Mouse (Mus musculus): Measurements from ENCODE around the gene Timp1. TPM values are rescaled to one million over a fixed set of nuclear protein-coding genes. Genes with fewer than 3 reads are reported as not detected.

Timp1 gene
- polyA plus RNA-seq, 1 experiment: 1.3 TPM

DNA sequence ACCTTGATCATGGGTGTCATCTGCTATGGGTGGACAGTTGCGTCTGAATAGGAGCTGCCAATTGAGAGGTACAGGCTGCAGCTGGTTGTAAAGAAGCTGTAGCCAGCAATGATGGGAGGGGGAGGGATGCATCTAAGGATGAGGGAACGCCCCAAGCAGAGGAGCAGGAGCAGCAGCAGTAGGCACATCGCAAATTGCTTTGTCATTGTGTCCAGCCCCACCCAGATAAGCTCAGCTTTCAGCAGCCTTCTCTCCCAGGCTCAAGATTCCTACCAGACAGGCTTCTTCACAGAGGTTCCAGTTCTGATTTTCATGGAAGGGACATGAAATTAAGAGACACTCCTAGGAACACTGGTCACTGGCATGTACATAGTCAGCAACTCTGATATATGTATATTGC is 40.1 kb downstream of the Timp1 start:
- TF ChIP-seq POLR2A (IDR thresholded peaks at IDR 0.05; ENCODE audit: low read depth, low read length) (no peak), CTCF (IDR thresholded peaks at IDR 0.05; ENCODE audit: extremely low read depth, insufficient read length, insufficient replicate concordance, low read depth, low read length) (no peak)

DNA sequence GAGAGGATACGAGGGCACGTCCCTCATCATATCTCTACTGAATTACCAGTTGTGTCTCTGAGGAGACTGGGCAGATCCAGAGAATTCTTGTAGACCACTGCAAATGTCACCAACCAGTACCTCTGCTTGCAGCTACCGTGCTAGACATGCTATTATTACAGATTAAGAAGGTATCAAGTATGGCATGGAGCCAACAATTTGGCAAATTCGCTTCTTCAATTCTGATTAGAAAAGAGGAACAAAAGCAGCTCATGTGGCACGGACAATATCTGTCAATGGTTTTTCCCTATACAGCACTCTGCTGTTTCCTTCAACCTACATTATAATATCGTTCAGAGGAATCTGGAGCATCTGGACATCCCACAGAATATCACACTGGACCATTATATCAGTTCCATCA is 43.8 kb downstream of the Timp1 start:
- no peaks in the 10 kb centered on the region for H3K4me1 ChIP-seq (ENCODE audit: control insufficient read depth, insufficient read depth, insufficient read length, low read length)
- no peak overlapping the region for H3K27ac ChIP-seq (ENCODE audit: insufficient read depth, low read depth, low read length)
- no peaks in the 10 kb centered on the region for H3K36me3 ChIP-seq (ENCODE audit: control insufficient read depth, insufficient read depth, low read length)
- H3K4me3 ChIP-seq (ENCODE audit: low read depth, low read length): no peak overlapping the region
- no peaks in the 10 kb centered on the region for H3K27me3 ChIP-seq (ENCODE audit: control insufficient read depth, insufficient read depth, low read length)
- 71% methylated on average over 6 of the region's 6 CpGs for WGBS
- TF ChIP-seq POLR2A (IDR thresholded peaks at IDR 0.05; ENCODE audit: low read depth, low read length) (no peak), CTCF (IDR thresholded peaks at IDR 0.05; ENCODE audit: extremely low read depth, insufficient read length, insufficient replicate concordance, low read depth, low read length) (no peak)

More for the DNA sequence above, 40.1 kb downstream of the Timp1 start:
- WGBS: 30% methylated on average over 3 of the region's 3 CpGs
- no peaks in the 10 kb centered on the region for H3K36me3 ChIP-seq (ENCODE audit: control insufficient read depth, insufficient read depth, low read length)
- H3K4me1 ChIP-seq (ENCODE audit: control insufficient read depth, insufficient read depth, insufficient read length, low read length): no peaks in the 10 kb centered on the region
- H3K27ac ChIP-seq (ENCODE audit: insufficient read depth, low read depth, low read length): no peak overlapping the region
- H3K4me3 ChIP-seq (ENCODE audit: low read depth, low read length): no peak overlapping the region
- no peaks in the 10 kb centered on the region for H3K27me3 ChIP-seq (ENCODE audit: control insufficient read depth, insufficient read depth, low read length)

GRCm38 (mm10) chrX:20915075-20915474 is 45.1 kb downstream of the Timp1 start:
- TF ChIP-seq CTCF (IDR thresholded peaks at IDR 0.05; ENCODE audit: extremely low read depth, insufficient read length, insufficient replicate concordance, low read depth, low read length) (no peak), POLR2A (IDR thresholded peaks at IDR 0.05; ENCODE audit: low read depth, low read length) (no peak)

DNA sequence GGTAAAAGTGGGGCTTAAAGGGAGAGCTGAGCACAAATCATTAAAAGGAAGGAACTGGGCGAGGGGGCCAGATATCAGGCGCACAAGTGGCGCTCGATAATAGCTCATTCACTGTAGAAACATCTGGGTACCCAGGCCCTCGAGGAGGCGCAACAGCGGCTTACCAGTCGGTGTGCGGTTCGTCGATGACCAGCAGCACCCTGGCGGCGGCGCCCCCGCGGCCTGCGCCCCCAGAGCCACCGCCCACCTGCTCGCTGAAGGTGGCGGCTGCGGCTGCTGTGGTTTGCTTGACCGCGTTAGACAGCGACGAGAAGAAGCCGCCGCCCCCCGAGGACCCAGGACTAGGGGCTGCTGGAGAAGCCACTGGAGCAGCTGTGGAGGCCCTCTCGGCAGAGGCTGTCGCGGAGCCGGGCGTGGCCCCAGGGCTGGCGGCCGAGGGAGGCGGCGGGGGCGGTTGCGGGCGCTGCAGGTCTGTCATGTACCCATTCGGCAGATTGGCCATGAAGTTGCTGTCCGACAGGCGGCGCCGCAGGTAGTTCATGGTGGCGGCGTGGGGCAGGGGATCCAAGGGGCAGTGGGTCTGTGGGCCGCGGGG is 50.4 kb downstream of the Timp1 start:
- Histone ChIP-seq H3K36me3 (ENCODE audit: control insufficient read depth, insufficient read depth, low read length) (no peaks in the 10 kb centered on the region), H3K4me3 (ENCODE audit: low read depth, low read length) (peak overlapping the region; percentile 60), H3K27ac (ENCODE audit: insufficient read depth, low read depth, low read length) (no peak overlapping the region), H3K4me1 (ENCODE audit: control insufficient read depth, insufficient read depth, insufficient read length, low read length) (peaks cover 4% of the 10 kb centered on the region; the same call in 1 of the 2 replicates), H3K27me3 (ENCODE audit: control insufficient read depth, insufficient read depth, low read length) (peaks cover 9% of the 10 kb centered on the region; the same call in 1 of the 2 replicates)
- 16% methylated on average over 49 of the region's 49 CpGs for WGBS
- TF ChIP-seq CTCF (IDR thresholded peaks at IDR 0.05; ENCODE audit: extremely low read depth, insufficient read length, insufficient replicate concordance, low read depth, low read length): no peak
- no peak for TF ChIP-seq POLR2A (IDR thresholded peaks at IDR 0.05; ENCODE audit: low read depth, low read length)

More at GRCm38 (mm10) chrX:20915075-20915474, 45.1 kb downstream of the Timp1 start:
- no peaks in the 10 kb centered on the region for H3K27me3 ChIP-seq (ENCODE audit: control insufficient read depth, insufficient read depth, low read length)
- H3K27ac ChIP-seq (ENCODE audit: insufficient read depth, low read depth, low read length): no peak overlapping the region
- H3K36me3 ChIP-seq (ENCODE audit: control insufficient read depth, insufficient read depth, low read length): no peaks in the 10 kb centered on the region
- H3K4me3 ChIP-seq (ENCODE audit: low read depth, low read length): no peak overlapping the region
- H3K4me1 ChIP-seq (ENCODE audit: control insufficient read depth, insufficient read depth, insufficient read length, low read length): no peaks in the 10 kb centered on the region

GRCm38 (mm10) chrX:20920844-20921364 is 50.9 kb downstream of the Timp1 start, which contains the start of gene Syn1:
TSS of gene Syn1 (minus strand) at chrX:20921004.
- H3K36me3 ChIP-seq (ENCODE audit: control insufficient read depth, insufficient read depth, low read length): no peaks in the 10 kb centered on the region
- peak within 1 kb of the TSS; percentile 60 for H3K4me3 ChIP-seq (ENCODE audit: low read depth, low read length)
- no peak within 1 kb of the TSS for H3K27ac ChIP-seq (ENCODE audit: insufficient read depth, low read depth, low read length)
- TF ChIP-seq POLR2A (IDR thresholded peaks at IDR 0.05; ENCODE audit: low read depth, low read length) (no peak), CTCF (IDR thresholded peaks at IDR 0.05; ENCODE audit: extremely low read depth, insufficient read length, insufficient replicate concordance, low read depth, low read length) (no peak)
- 2% methylated on average over 39 of the region's 44 CpGs for WGBS
- H3K4me1 ChIP-seq (ENCODE audit: control insufficient read depth, insufficient read depth, insufficient read length, low read length): peaks cover 4% of the 10 kb centered on the region; the same call in 1 of the 2 replicates
- peaks cover 9% of the 10 kb centered on the region; the same call in 1 of the 2 replicates for H3K27me3 ChIP-seq (ENCODE audit: control insufficient read depth, insufficient read depth, low read length)

- TF ChIP-seq CTCF (IDR thresholded peaks at IDR 0.05; ENCODE audit: extremely low read depth, insufficient read length, insufficient replicate concordance, low read depth, low read length): no peak
- TF ChIP-seq POLR2A (IDR thresholded peaks at IDR 0.05; ENCODE audit: low read depth, low read length): no peak
- no peak overlapping the region for H3K4me3 ChIP-seq (ENCODE audit: low read depth, low read length)
- H3K27ac ChIP-seq (ENCODE audit: insufficient read depth, low read depth, low read length): no peak overlapping the region
- no peaks in the 10 kb centered on the region for H3K36me3 ChIP-seq (ENCODE audit: control insufficient read depth, insufficient read depth, low read length)
- WGBS: 43% methylated on average over 5 of the region's 5 CpGs
- H3K4me1 ChIP-seq (ENCODE audit: control insufficient read depth, insufficient read depth, insufficient read length, low read length): peaks cover 4% of the 10 kb centered on the region; the same call in 1 of the 2 replicates
- peaks cover 9% of the 10 kb centered on the region; the same call in 1 of the 2 replicates for H3K27me3 ChIP-seq (ENCODE audit: control insufficient read depth, insufficient read depth, low read length)
Observed at GRCm38 (mm10) chrX:20921366-20921765, 51.4 kb downstream of the Timp1 start.

GRCm38 (mm10) chrX:20923506-20923905 is 53.5 kb downstream of the Timp1 start:
- no peak overlapping the region for H3K4me3 ChIP-seq (ENCODE audit: low read depth, low read length)
- 52% methylated on average over 1 of the region's 1 CpGs for WGBS
- TF ChIP-seq CTCF (IDR thresholded peaks at IDR 0.05; ENCODE audit: extremely low read depth, insufficient read length, insufficient replicate concordance, low read depth, low read length): no peak
- TF ChIP-seq POLR2A (IDR thresholded peaks at IDR 0.05; ENCODE audit: low read depth, low read length): no peak
- peaks cover 4% of the 10 kb centered on the region; the same call in 1 of the 2 replicates for H3K4me1 ChIP-seq (ENCODE audit: control insufficient read depth, insufficient read depth, insufficient read length, low read length)
- no peak overlapping the region for H3K27ac ChIP-seq (ENCODE audit: insufficient read depth, low read depth, low read length)
- H3K36me3 ChIP-seq (ENCODE audit: control insufficient read depth, insufficient read depth, low read length): no peaks in the 10 kb centered on the region
- peaks cover 9% of the 10 kb centered on the region; the same call in 1 of the 2 replicates for H3K27me3 ChIP-seq (ENCODE audit: control insufficient read depth, insufficient read depth, low read length)

Other genes with a start within 250 kb of the Timp1 start
- 132 and 255 TPM in 2 replicates for gene Uba1, start 211.8 kb upstream of the Timp1 start, polyA plus RNA-seq (2012; rRNA removed)
- gene Cdk16, start 182.2 kb upstream of the Timp1 start, polyA plus RNA-seq (2012; rRNA removed): 81.2 and 137 TPM in 2 replicates
- 1.6 and 3.3 TPM in 2 replicates for gene Usp11, start 166.3 kb upstream of the Timp1 start, polyA plus RNA-seq (2012; rRNA removed)
- 79.8 and 135 TPM in 2 replicates for gene Araf, start 72.4 kb upstream of the Timp1 start, polyA plus RNA-seq (2012; rRNA removed)
- 1.3 and 1.6 TPM in 2 replicates for gene Syn1, start 50.8 kb downstream of the Timp1 start, polyA plus RNA-seq (2012; rRNA removed)
- gene Cfp, start 61.4 kb downstream of the Timp1 start, polyA plus RNA-seq (2012; rRNA removed): 8.8 and 10.5 TPM in 2 replicates
- 2.5 and 4.1 TPM in 2 replicates for gene Elk1, start 80.4 kb downstream of the Timp1 start, polyA plus RNA-seq (2012; rRNA removed)
- 3.5 and 7.4 TPM in 2 replicates for gene Uxt, start 91.9 kb downstream of the Timp1 start, polyA plus RNA-seq (2012; rRNA removed)
- gene Zfp182, start 192.2 kb downstream of the Timp1 start, polyA plus RNA-seq (2012; rRNA removed): 0.41 and 0.79 TPM in 2 replicates
- gene Spaca5, start 198.2 kb downstream of the Timp1 start, polyA plus RNA-seq (2012; rRNA removed): not detected in 2 replicates
- 0.03 TPM in 1 of 2 replicates, not detected in the other for gene Zfp300, start 219.4 kb downstream of the Timp1 start, polyA plus RNA-seq (2012; rRNA removed)
- gene Ssxa1, start 245.7 kb downstream of the Timp1 start, polyA plus RNA-seq (2012; rRNA removed): not detected in 2 replicates